Mouse (Mus musculus) midbrain, embryonic 11.5 days (tissue): Measurements from ENCODE around the gene Fbxw11. TPM values are rescaled to one million over a fixed set of nuclear protein-coding genes. Genes with fewer than 3 reads are reported as not detected.

Experiments
- polyA plus RNA-seq: library from polyadenylated mRNA; unstranded; fragments of >200 nt; fragmentation: Nextera tagmentation; extraction: Ambion mirVana; gene quantifications from 2 replicates; pipeline ENCODE4 v1.2.1, GENCODE M21; 2014

The Fbxw11 gene
- polyA plus RNA-seq, 1 experiment from 2014 or later, result 104 TPM

Other genes with a start within 250 kb of the Fbxw11 start
- gene Ubtd2, start 187.4 kb upstream of the Fbxw11 start, polyA plus RNA-seq, result 67.7 and 71.6 TPM in 2 replicates
- gene Efcab9, start 110.6 kb upstream of the Fbxw11 start, polyA plus RNA-seq, result 0.23 TPM in 1 of 2 replicates, not detected in the other
- 0.58 and 0.67 TPM in 2 replicates for gene Stk10, start 109.4 kb upstream of the Fbxw11 start, polyA plus RNA-seq
- not detected in 2 replicates for gene Smim23, start 181.9 kb downstream of the Fbxw11 start, polyA plus RNA-seq